Mouse (Mus musculus) right cerebral cortex, postnatal 10 days (tissue): Measurements from ENCODE around the gene Myo3b.
"Not testable (repeated sequence)": the region's sequence is repeated elsewhere in the genome, so short reads cannot be mapped to it uniquely, and the experiment has no call there.

ENCODE experiments used
- DNase-seq, 2 experiments: peaks; one replicate each; pipeline ENCODE4 v3.0.0; 2021; ENCODE audit warnings: low spot score in 2 of 2

The Myo3b gene

GRCm38 (mm10) chr2:70038752-70039151 lies at the start of gene Myo3b:
Gene Myo3b, plus strand, starts transcription at chr2:70039126.
- no peak for DNase-seq

DNA sequence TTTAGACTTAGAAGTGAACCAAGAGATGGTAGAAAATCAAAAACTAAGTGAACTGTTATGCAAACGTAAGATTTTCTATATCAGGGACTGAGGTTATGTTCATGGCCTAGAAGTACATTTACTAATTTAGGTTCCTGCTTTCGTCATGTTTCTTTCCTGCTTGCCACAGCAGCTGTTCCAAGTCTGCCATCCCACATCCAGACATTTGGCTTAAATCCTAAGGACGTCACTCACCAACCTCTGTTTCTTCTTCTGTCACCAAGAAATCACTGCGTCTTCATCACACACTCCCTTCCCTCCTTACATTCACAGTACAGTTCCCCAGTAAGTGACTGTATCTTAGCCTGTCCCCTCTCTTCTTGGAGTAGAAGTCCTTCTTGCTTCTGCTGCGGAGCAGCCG lies 49.7 kb upstream of the Myo3b start:
- no peak for DNase-seq

DNA sequence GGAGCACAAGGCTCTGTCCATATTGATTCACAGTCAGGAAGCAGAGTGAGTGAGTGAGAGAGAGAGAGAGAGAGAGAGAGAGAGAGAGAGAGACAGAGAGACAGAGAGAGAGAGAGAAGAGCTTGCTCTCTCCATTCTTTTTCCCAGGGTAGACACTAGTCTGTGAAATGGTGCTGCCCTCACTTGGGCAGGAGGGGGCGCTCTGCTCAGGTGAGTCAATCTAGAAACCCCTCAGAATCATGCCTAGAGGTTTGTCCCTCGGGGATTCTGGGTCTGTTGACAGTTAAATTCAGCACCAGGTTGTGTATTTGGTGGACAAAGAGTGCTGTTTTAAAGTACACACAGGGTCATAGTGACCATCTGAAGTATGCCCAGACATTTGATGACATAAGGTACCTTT lies 48.3 kb upstream of the Myo3b start:
- no peak for DNase-seq

DNA sequence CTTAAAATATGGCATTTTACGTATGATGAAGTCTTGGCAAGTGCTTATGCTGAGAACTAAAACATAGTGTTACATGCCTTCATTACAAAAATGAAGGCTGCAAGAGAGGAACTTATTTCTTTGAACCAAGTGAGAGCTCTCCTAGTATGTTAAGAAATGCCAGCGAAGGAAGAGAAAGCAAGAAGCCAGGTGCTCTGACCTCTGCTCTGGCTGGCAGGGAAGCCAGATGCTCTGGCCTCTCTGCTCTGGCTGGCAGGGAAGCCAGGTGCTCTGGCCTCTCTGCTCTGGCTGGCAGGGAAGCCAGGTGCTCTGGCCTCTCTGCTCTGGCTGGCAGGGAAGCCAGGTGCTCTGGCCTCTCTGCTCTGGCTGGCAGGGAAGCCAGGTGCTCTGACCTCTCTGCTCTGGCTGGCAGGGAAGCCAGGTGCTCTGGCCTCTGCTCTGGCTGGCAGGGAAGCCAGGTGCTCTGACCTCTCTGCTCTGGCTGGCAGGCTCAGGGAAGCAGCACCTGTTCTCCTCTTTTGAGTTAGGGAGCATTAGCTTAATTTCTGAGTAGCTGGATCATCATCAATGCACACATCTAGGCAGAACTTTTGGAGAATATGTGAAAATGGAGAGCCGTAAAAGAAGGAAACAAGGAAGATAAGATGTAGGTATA lies 44.7 kb upstream of the Myo3b start:
- not testable (repeated sequence) for DNase-seq

- DNase-seq = no peak
Observed at GRCm38 (mm10) chr2:69994779-69995178, 44.1 kb upstream of the Myo3b start.

DNA sequence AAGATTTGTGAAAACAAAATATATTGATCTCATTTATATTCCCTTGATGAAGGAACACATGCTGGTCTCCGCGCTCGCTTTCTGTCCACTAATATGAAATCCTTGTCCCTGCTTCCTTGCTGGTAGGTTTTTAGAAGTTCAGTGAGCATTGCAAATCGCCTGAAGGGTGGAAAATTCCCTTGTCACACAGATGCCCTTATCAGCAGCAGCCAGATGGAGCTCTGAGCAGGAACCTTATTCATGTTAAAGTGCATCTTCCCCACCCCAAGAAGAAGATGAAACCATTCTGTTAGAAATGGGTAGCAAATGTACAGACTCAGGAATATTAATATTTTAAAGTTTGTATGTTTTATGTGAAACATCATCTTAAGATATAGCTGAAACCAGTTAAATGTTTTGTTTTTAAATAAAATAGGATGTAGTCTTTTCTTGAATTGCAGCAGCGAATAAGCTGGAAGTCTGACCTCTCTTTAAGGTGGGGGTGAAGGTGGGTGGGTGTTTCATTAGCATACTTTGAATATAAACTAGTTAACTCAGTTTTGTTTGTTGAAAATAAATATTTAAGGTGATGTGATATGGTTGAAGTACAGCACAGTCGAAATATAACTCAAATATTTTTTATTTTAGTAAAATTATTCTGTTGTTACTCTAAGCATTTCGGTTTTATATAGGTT lies 39.7 kb upstream of the Myo3b start:
- DNase-seq = no peak

GRCm38 (mm10) chr2:70000316-70000715 lies 38.6 kb upstream of the Myo3b start:
- DNase-seq = no peak

DNA sequence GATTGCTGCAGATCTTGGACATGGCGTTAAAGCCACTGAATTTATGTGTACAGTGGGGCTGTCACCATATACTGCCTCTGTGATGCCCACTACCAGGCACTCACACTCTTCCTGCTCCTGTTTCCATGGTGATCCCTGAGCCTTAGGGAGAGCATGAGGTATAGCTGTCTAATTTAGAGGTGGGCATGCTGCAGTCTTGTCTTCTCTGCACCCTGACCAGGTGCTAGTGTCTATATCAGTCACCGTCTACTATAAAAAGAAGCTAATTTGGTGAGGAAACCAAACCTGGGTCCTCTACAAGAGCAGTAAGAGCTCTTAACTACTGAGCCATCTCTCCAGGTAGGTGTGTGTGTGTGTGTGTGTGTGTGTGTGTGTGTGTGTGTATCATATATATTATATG lies 32.4 kb upstream of the Myo3b start:
- no peak for DNase-seq

DNA sequence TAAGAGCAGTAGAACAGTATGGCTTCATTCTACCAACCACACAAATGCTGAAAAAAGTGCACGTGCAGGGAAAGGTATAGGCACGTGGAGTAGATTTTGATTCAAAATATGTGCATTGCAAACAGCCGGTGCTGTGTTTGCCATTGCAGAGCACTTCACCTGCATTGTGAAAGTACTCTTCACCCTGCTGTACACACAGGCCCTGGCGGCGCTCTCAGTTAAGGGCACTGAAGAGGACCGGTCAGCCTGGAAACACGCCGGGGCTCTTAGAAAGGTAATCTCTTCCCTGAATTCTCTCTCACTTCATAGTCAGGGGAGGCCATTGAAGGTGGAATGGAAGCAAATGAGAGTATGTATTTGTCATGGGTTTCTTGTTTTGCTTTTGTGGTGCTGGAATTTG lies 26.0 kb upstream of the Myo3b start:
- DNase-seq = no peak

DNA sequence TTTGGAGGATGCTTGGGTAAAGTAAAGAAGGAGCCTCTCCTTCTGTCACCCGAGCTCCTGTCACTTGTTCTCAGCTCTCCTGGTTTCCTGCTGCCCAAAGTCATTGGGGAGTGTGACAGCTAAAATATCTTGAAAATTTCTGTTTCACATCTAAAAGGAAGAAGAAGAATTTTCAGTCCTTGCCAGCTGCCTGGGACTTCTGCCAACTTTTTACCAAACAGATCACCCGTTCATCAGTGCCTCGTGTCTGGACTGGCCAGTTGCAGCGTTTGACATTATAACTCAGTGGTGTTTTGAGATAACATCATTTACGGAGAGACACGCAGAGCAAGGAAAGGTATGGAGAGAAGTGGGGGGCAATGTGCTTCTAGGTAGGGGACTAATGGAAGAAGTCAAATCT lies 20.7 kb upstream of the Myo3b start:
- peak; percentile 63 to 68 for DNase-seq

GRCm38 (mm10) chr2:70024454-70024853 lies 14.5 kb upstream of the Myo3b start:
- no peak for DNase-seq

DNA sequence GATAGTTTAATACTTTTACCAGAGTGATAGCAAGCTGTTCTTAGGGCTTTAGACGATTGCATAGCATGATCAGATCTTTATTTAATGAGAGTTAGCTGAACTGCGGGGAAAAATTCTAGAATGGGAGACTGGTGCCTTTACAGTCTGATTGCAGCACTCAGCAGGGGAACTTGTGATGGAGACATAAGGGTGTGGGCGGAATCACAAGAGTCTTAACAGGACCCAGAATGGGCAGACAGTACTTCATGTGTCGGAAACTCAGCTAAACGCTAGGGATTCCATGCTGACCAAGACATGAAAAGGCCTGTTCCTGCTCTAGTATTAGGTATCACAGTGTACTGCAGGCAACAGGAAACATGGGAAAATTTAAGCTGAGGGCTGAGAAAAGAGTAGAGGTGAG lies 13.2 kb upstream of the Myo3b start:
- no peak for DNase-seq

DNA sequence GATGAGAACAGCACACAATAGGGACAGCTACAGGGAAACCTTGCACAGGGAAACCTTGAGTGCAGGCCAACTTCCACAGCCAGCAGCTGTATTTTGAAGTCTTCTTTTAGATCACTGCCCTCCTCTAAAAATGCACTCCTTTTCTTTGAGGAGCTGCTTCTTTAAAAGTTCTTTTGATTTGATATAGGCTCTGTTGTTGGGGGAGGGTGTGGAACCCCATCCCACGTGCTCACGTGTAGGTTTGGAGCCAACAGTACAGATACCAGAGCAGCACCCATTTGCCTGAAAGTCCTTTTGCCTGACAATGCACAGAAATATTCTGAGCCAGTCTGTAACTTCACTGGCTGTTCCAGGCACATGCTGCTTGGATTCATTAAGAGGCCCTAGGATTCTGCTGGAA lies 7.5 kb upstream of the Myo3b start:
- no peak for DNase-seq

DNA sequence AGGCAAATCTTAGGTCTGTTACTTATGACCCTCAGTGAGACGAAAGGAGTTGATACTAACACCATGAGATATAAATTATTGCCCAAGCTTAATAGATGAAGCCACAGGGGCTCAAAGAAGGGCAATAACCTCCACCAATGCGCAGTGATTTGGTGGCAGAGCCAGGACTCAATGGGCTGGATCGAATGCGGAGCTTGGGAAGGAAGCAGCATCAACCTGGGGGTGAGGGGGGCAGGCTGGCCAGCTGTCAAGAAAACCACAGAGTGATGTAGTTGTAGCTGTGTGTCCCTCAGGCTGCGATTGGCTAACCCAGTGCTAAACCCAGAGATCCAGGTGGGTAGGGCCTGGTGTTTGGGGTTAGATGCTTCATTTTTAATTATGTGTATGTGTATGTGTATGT lies 4.0 kb upstream of the Myo3b start:
- DNase-seq = no peak

GRCm38 (mm10) chr2:70035358-70035757 lies 3.6 kb upstream of the Myo3b start:
- no peak for DNase-seq

DNA sequence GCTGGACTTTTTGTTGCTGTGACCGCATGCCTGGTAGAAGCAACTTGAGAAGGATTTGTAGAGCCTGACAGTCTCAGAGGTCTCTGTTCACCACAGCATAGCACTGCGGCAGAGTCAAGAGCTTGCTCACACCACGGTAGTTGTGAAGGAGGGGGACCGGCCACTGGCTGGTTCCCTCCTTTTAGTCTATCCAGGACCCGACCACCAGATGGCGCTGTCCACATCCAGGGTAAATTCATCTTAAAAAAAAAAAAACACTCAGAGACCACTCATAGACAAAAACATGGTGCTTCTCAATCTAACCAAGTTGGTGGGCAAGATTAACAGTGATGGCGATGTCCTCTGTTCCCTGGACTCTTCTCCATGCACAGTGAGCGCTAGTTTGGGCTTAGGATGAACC lies 1.7 kb upstream of the Myo3b start:
- DNase-seq = peak in 1 of 2 experiments; percentile 42

GRCm38 (mm10) chr2:70044466-70044865 lies 5.5 kb downstream of the Myo3b start:
- no peak for DNase-seq

- DNase-seq = no peak
Observed at GRCm38 (mm10) chr2:70047868-70048267, 8.9 kb downstream of the Myo3b start.

GRCm38 (mm10) chr2:70053803-70054202 lies 14.9 kb downstream of the Myo3b start:
- peak in 1 of 2 experiments; percentile 17 for DNase-seq

GRCm38 (mm10) chr2:70058201-70058600 lies 19.3 kb downstream of the Myo3b start:
- peak in 1 of 2 experiments; percentile 7 for DNase-seq

DNA sequence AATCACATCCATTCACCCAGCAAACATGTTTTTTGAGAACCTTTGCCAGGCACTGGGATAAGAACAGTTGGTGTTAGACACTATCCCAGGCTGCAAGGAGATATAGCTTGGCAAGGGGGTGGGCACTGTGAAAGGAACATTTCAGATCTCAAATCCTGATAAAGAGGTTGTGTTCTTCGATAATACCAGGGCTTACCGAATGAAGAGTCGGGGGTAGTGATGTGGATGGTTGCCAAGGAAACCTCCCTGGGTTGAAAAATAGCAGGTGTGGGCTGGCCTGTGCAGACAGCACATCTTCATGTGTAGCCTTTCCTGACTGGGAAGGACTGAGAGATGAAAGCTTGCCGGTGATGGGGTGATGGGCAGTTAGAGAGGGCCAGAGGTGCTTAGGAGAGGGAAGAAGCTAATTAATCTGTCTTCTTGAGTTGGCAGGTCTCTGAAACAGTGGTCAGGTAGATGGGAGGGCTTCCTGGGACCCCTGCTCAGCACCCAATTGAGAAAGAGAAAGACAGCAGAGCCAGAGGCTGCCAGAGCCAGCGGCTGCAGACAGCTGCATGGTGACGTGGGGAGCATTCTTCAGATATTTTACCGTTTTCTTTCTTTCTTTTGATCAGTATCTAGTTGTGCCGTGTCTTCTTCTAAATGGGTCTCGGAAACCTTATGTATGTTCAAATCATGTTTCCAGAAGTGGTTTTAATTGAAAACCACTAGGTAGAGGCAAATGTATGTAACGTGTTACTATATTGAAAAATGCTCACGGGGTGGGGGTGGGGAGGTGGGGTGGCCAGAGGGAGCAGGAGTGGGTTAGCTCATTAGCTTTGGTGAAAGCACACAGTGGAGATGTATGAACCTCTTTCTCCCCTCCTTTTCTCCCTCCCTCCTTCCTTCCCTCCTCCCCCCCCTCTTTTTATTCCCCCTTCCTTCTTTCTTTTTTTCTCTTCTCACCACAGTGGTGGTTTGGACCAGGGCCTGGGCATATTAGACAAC lies 21.7 kb downstream of the Myo3b start:
- DNase-seq = peak; percentile 42 to 61

DNA sequence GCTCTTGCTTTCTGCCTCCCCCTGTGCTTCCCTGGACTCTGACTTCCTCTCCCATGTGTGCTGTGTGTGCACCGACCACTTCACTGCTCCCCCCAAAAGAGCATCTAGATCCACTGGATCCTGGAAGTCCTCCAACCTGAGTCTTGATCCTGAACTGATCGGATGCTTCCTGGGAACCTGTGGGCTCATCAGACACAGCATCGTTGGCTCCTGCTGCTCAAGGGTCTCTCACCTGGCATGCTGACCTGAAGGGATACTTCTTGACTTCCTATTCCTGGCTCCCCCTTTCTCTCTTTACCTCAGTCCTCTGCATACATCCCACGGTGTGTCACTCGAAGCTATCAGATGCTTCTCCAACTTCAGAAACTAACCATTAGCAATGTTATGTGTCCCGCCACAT lies 26.2 kb downstream of the Myo3b start:
- no peak for DNase-seq
